Mouse (Mus musculus) cerebellum, adult 2 months (tissue): ENCODE measurements around the gene Tgfbr3l.
A peak's percentile ranks its signal among the peaks of the same experiment; 100 is the strongest.

Experiments used
- CTCF ChIP-seq: fragments of 200-500 bp; IDR thresholded peaks from 2 replicates; pipeline ENCODE4 v1.5.1; 2011; ENCODE audit warnings: low read depth, mild to moderate bottlenecking, control low read depth, low read length, moderate library complexity, borderline replicate concordance; ENCODE audit not compliant: insufficient read depth
- POLR2A ChIP-seq: fragments of 200-500 bp; IDR thresholded peaks from 2 replicates; pipeline ENCODE4 v1.6.1; 2011; ENCODE audit warnings: low read length, control low read depth, borderline replicate concordance; ENCODE audit not compliant: insufficient read depth

DNA sequence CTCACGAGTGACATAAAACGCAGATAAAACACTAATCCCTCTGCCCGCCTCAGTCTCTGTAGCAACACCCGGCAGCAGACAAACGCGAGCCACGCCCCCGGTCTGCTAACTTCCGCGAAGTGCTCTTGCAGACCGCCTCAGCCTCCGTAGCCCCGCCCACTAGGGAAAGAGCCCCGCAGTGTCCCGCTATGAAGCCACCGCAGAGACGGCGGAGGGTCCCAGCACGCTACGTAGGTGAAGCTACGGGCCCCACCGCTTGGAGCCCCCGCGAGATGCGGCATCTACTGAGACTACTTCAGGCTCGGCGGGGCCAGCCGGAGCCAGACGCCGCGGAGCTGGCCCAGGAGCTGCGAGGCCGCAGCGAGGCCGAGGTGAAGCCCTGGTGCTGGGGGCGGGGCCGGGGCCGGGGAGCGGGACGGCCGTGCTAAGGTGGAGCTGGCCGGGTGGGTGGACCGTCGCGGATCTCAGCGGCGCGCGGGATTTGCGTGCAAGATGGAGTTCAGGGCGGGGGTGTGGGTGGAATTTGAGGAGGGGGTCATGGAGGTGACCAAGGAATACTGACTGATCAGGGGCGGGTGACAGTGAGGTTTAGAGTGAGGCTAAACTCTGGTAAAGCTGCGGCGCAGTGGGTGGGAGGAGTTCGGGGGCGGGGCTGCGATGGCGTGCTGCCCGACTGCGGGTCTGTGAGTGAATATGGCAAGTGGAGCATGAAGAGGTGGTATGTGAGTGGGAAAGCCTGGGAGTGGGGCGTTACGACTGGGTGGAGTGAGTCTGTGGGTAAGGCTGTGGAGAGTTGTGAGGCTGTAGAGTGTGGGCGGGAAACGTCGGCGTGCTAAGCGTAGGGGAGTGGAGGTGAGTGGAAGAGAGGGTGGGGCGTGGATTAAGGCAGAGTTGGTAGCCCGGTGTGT is 5.2 kb downstream of the Tgfbr3l start, which contains the start of gene Snapc2:
- TF ChIP-seq POLR2A (peak; percentile 53; the same call in 1 of the 2 replicates), CTCF (no peak)
